Mouse (Mus musculus): ENCODE results near the gene Fosl1. TPM values are rescaled to one million over a fixed set of nuclear protein-coding genes. Genes with fewer than 3 reads are reported as not detected.

The Fosl1 gene
- polyA plus RNA-seq, 1 experiment from 2014 or later: not detected

- no peak for DNase-seq (ENCODE audit: low spot score)
- H3K9me3 ChIP-seq (ENCODE audit: control insufficient read depth, low read length): no peaks in the 10 kb centered on the region
- no peak overlapping the region for H3K4me3 ChIP-seq (ENCODE audit: low read depth, low read length)
- H3K27me3 ChIP-seq (ENCODE audit: control insufficient read depth, insufficient read depth, low read length): no peaks in the 10 kb centered on the region
- H3K4me2 ChIP-seq (ENCODE audit: low read depth, low read length, severe bottlenecking): no peak overlapping the region
- no peak for ATAC-seq (replicated peaks; ENCODE audit: low FRiP score)
- peaks cover 3% of the 10 kb centered on the region; the same call in 1 of the 2 replicates for H3K4me1 ChIP-seq (replicated peaks; ENCODE audit: control insufficient read depth, insufficient read depth, low read length)
- WGBS: 91% methylated on average over 5 of the region's 5 CpGs
- no peak overlapping the region for H3K27ac ChIP-seq (ENCODE audit: low read depth, low read length)
- H3K9ac ChIP-seq (ENCODE audit: low read length): no peak overlapping the region
- H3K36me3 ChIP-seq (ENCODE audit: control insufficient read depth, insufficient read depth, low read length): no peaks in the 10 kb centered on the region
These were observed 36.7 kb upstream of the Fosl1 start for GRCm38 (mm10) chr19:5410641-5411040.

DNA sequence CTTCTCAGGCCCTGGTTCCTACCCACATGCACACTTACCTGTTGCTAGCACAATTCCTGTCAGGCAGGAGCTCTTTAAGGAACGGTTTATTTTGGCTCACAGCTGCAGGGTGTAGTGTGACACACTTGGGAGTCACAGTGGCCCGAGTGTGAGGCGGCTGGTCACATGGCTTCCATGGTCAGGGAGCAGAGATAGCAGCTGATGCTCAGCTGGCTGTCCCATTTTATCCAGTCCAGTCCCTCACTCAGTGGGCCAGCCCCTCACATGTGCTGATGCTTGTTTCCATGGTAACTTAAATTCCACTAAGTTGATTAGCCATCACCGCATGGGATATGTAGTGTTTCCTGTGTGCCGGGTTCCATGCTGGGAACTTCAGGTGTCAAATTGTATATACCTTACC, 35.4 kb upstream of the Fosl1 start:
- Histone ChIP-seq H3K4me2 (ENCODE audit: low read depth, low read length, severe bottlenecking) (no peak overlapping the region), H3K9me3 (ENCODE audit: control insufficient read depth, low read length) (no peaks in the 10 kb centered on the region), H3K4me1 (replicated peaks; ENCODE audit: control insufficient read depth, insufficient read depth, low read length) (peaks cover 3% of the 10 kb centered on the region; the same call in 1 of the 2 replicates), H3K4me3 (ENCODE audit: low read depth, low read length) (no peak overlapping the region), H3K36me3 (ENCODE audit: control insufficient read depth, insufficient read depth, low read length) (no peaks in the 10 kb centered on the region), H3K9ac (ENCODE audit: low read length) (no peak overlapping the region), H3K27me3 (ENCODE audit: control insufficient read depth, insufficient read depth, low read length) (no peaks in the 10 kb centered on the region), H3K27ac (ENCODE audit: low read depth, low read length) (no peak overlapping the region)
- WGBS: 78% methylated on average over 5 of the region's 5 CpGs
- DNase-seq (ENCODE audit: low spot score): no peak
- ATAC-seq (replicated peaks; ENCODE audit: low FRiP score): no peak

GRCm38 (mm10) chr19:5413840-5414239, 33.5 kb upstream of the Fosl1 start:
- no peak overlapping the region for H3K9ac ChIP-seq (ENCODE audit: low read length)
- no peak overlapping the region for H3K27ac ChIP-seq (ENCODE audit: low read depth, low read length)
- H3K36me3 ChIP-seq (ENCODE audit: control insufficient read depth, insufficient read depth, low read length): no peaks in the 10 kb centered on the region
- H3K4me1 ChIP-seq (replicated peaks; ENCODE audit: control insufficient read depth, insufficient read depth, low read length): no peaks in the 10 kb centered on the region
- H3K27me3 ChIP-seq (ENCODE audit: control insufficient read depth, insufficient read depth, low read length): no peaks in the 10 kb centered on the region
- DNase-seq (ENCODE audit: low spot score): no peak
- H3K9me3 ChIP-seq (ENCODE audit: control insufficient read depth, low read length): no peaks in the 10 kb centered on the region
- H3K4me3 ChIP-seq (ENCODE audit: low read depth, low read length): no peak overlapping the region
- WGBS: 70% methylated on average over 4 of the region's 4 CpGs
- no peak for ATAC-seq (replicated peaks; ENCODE audit: low FRiP score)
- no peak overlapping the region for H3K4me2 ChIP-seq (ENCODE audit: low read depth, low read length, severe bottlenecking)

DNA sequence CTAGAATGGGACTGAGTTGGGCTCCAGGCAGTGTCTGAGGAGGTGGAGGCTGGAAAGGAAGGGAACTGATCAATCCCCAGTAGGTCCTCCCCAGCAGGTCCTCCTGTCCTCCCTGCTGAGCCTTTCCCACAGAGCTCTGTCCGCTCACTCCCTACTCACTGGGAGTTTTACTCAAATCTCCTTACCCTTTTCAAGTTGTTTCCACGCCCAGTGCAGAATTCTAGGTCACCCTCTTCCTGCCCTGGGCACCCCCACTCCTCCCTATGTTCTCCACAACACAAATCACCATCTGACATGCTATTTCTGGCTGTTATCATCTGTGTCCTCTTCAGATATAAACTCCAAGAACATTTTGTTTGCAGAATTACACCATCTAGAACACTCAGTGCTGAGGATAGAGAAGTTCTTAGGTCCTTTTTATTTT, 32.8 kb upstream of the Fosl1 start:
- ATAC-seq (replicated peaks; ENCODE audit: low FRiP score): no peak
- WGBS: 68% methylated on average over 2 of the region's 2 CpGs
- no peaks in the 10 kb centered on the region for H3K4me1 ChIP-seq (replicated peaks; ENCODE audit: control insufficient read depth, insufficient read depth, low read length)

GRCm38 (mm10) chr19:5418750-5419466, 28.4 kb upstream of the Fosl1 start:
- no peak for ATAC-seq (replicated peaks; ENCODE audit: low FRiP score)
- Histone ChIP-seq H3K27me3 (ENCODE audit: control insufficient read depth, insufficient read depth, low read length) (no peaks in the 10 kb centered on the region), H3K4me1 (replicated peaks; ENCODE audit: control insufficient read depth, insufficient read depth, low read length) (peaks cover 8% of the 10 kb centered on the region; the same call in 1 of the 2 replicates), H3K4me3 (ENCODE audit: low read depth, low read length) (no peak overlapping the region), H3K36me3 (ENCODE audit: control insufficient read depth, insufficient read depth, low read length) (peaks cover 2% of the 10 kb centered on the region; the same call in 1 of the 2 replicates), H3K27ac (ENCODE audit: low read depth, low read length) (no peak overlapping the region), H3K9me3 (ENCODE audit: control insufficient read depth, low read length) (no peaks in the 10 kb centered on the region), H3K9ac (ENCODE audit: low read length) (no peak overlapping the region), H3K4me2 (ENCODE audit: low read depth, low read length, severe bottlenecking) (no peak overlapping the region)
- 95% methylated on average over 8 of the region's 8 CpGs for WGBS
- DNase-seq (ENCODE audit: low spot score): no peak

More for the DNA sequence above, 32.8 kb upstream of the Fosl1 start:
- no peak overlapping the region for H3K27ac ChIP-seq (ENCODE audit: low read depth, low read length)
- no peak overlapping the region for H3K4me3 ChIP-seq (ENCODE audit: low read depth, low read length)
- no peak for DNase-seq (ENCODE audit: low spot score)
- no peaks in the 10 kb centered on the region for H3K27me3 ChIP-seq (ENCODE audit: control insufficient read depth, insufficient read depth, low read length)
- no peaks in the 10 kb centered on the region for H3K36me3 ChIP-seq (ENCODE audit: control insufficient read depth, insufficient read depth, low read length)
- H3K9ac ChIP-seq (ENCODE audit: low read length): no peak overlapping the region
- no peak overlapping the region for H3K4me2 ChIP-seq (ENCODE audit: low read depth, low read length, severe bottlenecking)
- H3K9me3 ChIP-seq (ENCODE audit: control insufficient read depth, low read length): no peaks in the 10 kb centered on the region

GRCm38 (mm10) chr19:5419630-5420029, 27.7 kb upstream of the Fosl1 start:
- Histone ChIP-seq H3K9me3 (ENCODE audit: control insufficient read depth, low read length) (no peaks in the 10 kb centered on the region), H3K9ac (ENCODE audit: low read length) (no peak overlapping the region), H3K36me3 (ENCODE audit: control insufficient read depth, insufficient read depth, low read length) (peaks cover 2% of the 10 kb centered on the region; the same call in 1 of the 2 replicates), H3K27ac (ENCODE audit: low read depth, low read length) (no peak overlapping the region), H3K27me3 (ENCODE audit: control insufficient read depth, insufficient read depth, low read length) (no peaks in the 10 kb centered on the region), H3K4me3 (ENCODE audit: low read depth, low read length) (no peak overlapping the region), H3K4me2 (ENCODE audit: low read depth, low read length, severe bottlenecking) (no peak overlapping the region), H3K4me1 (replicated peaks; ENCODE audit: control insufficient read depth, insufficient read depth, low read length) (peaks cover 8% of the 10 kb centered on the region; the same call in 1 of the 2 replicates)
- WGBS: 91% methylated on average over 9 of the region's 9 CpGs
- DNase-seq (ENCODE audit: low spot score) (no peak), ATAC-seq (replicated peaks; ENCODE audit: low FRiP score) (no peak)

DNA sequence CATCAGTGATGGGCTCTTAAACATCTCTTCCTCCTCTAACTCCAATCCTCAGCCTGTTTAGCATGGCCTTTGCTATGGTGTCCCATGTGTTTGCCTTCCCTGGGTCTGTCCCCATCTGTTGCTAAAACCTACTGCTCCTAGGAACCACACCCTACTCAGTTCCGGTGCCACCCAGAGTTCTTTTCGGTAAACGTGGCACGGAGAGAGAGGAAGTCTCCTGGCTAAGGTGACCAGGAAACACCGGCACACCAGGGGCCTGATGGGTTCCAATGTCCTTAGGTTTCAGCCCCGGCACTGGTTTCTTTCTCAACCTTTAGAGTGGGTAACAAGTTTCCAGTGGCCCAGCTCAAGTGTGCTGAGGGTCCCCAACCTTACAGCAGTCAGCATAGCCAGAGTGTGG, 26.8 kb upstream of the Fosl1 start:
- WGBS: 90% methylated on average over 6 of the region's 6 CpGs

DNA sequence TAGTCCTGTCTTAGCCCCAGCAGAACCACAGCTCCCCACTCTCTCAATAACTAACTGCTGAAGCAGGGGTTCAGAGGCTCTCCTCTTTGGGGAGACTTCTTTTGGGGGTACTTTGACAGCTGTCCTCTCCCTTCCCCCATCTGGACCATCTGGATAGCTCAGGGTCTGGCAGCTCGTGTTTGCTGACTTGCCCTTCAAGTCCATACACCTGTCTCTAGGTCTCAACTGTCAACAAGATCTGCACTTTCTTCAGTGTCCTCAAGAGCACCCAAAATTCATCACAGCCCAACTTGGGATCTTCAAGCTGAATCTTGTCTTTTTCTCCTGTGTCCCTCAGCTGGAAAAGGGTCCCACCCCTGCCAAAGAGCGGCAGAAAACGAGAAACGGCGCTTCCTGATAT, 25.6 kb upstream of the Fosl1 start:
- H3K4me1 ChIP-seq (replicated peaks; ENCODE audit: control insufficient read depth, insufficient read depth, low read length): peaks cover 17% of the 10 kb centered on the region; the same call in 1 of the 2 replicates

More for the DNA sequence above, 26.8 kb upstream of the Fosl1 start:
- H3K9ac ChIP-seq (ENCODE audit: low read length): no peak overlapping the region
- H3K36me3 ChIP-seq (ENCODE audit: control insufficient read depth, insufficient read depth, low read length): peaks cover 2% of the 10 kb centered on the region; the same call in 1 of the 2 replicates
- DNase-seq (ENCODE audit: low spot score) (no peak), ATAC-seq (replicated peaks; ENCODE audit: low FRiP score) (no peak)
- H3K4me1 ChIP-seq (replicated peaks; ENCODE audit: control insufficient read depth, insufficient read depth, low read length): peaks cover 9% of the 10 kb centered on the region; the same call in 1 of the 2 replicates
- no peaks in the 10 kb centered on the region for H3K27me3 ChIP-seq (ENCODE audit: control insufficient read depth, insufficient read depth, low read length)
- no peak overlapping the region for H3K4me2 ChIP-seq (ENCODE audit: low read depth, low read length, severe bottlenecking)
- no peak overlapping the region for H3K27ac ChIP-seq (ENCODE audit: low read depth, low read length)
- H3K4me3 ChIP-seq (ENCODE audit: low read depth, low read length): no peak overlapping the region
- H3K9me3 ChIP-seq (ENCODE audit: control insufficient read depth, low read length): no peaks in the 10 kb centered on the region

GRCm38 (mm10) chr19:5422267-5422666, 25.1 kb upstream of the Fosl1 start:
- H3K9me3 ChIP-seq (ENCODE audit: control insufficient read depth, low read length): no peaks in the 10 kb centered on the region
- no peak for DNase-seq (ENCODE audit: low spot score)
- no peak overlapping the region for H3K27ac ChIP-seq (ENCODE audit: low read depth, low read length)
- H3K4me2 ChIP-seq (ENCODE audit: low read depth, low read length, severe bottlenecking): no peak overlapping the region
- peaks cover 7% of the 10 kb centered on the region; the same call in 1 of the 2 replicates for H3K36me3 ChIP-seq (ENCODE audit: control insufficient read depth, insufficient read depth, low read length)
- H3K9ac ChIP-seq (ENCODE audit: low read length): no peak overlapping the region
- peaks cover 17% of the 10 kb centered on the region; the same call in 1 of the 2 replicates for H3K4me1 ChIP-seq (replicated peaks; ENCODE audit: control insufficient read depth, insufficient read depth, low read length)
- no peak overlapping the region for H3K4me3 ChIP-seq (ENCODE audit: low read depth, low read length)
- no peaks in the 10 kb centered on the region for H3K27me3 ChIP-seq (ENCODE audit: control insufficient read depth, insufficient read depth, low read length)
- no peak for ATAC-seq (replicated peaks; ENCODE audit: low FRiP score)
- 89% methylated on average over 10 of the region's 10 CpGs for WGBS

More for the DNA sequence above, 25.6 kb upstream of the Fosl1 start:
- ATAC-seq (replicated peaks; ENCODE audit: low FRiP score): no peak
- H3K9me3 ChIP-seq (ENCODE audit: control insufficient read depth, low read length): no peaks in the 10 kb centered on the region
- no peak overlapping the region for H3K27ac ChIP-seq (ENCODE audit: low read depth, low read length)
- DNase-seq (ENCODE audit: low spot score): no peak
- no peak overlapping the region for H3K4me3 ChIP-seq (ENCODE audit: low read depth, low read length)
- H3K9ac ChIP-seq (ENCODE audit: low read length): no peak overlapping the region
- H3K4me2 ChIP-seq (ENCODE audit: low read depth, low read length, severe bottlenecking): no peak overlapping the region
- WGBS: 88% methylated on average over 5 of the region's 5 CpGs
- H3K27me3 ChIP-seq (ENCODE audit: control insufficient read depth, insufficient read depth, low read length): no peaks in the 10 kb centered on the region
- H3K36me3 ChIP-seq (ENCODE audit: control insufficient read depth, insufficient read depth, low read length): peaks cover 7% of the 10 kb centered on the region; the same call in 1 of the 2 replicates

All from forebrain, embryonic 11.5 days (tissue).